Mouse (Mus musculus) liver, embryonic 11.5 days (tissue): ENCODE data around the gene Slc10a4. TPM values are rescaled to one million over a fixed set of nuclear protein-coding genes. Genes with fewer than 3 reads are reported as not detected.
"Not testable (repeated sequence)": the region's sequence is repeated elsewhere in the genome, so short reads cannot be mapped to it uniquely, and the experiment has no call there.

Experiments
- ATAC-seq: fragments of 200-750 bp; cut with Nextera tagmentation; replicated peaks from 2 replicates; pipeline ENCODE4 v1.8.0; 2017; ENCODE audit warnings: moderate number of reproducible peaks, mild to moderate bottlenecking, moderate TSS enrichment, moderate library complexity; ENCODE audit not compliant: low FRiP score
- DNase-seq: peaks from one replicate; pipeline ENCODE4 v3.0.0-alpha.2; 2017; ENCODE audit warnings: low spot score
- H3K27ac ChIP-seq: fragments of 300-500 bp; sonication (generic); 2 replicates; pipeline ENCODE4 v1.5.1; 2014; ENCODE audit warnings: mild to moderate bottlenecking, low read depth, low read length, control low read depth
- H3K27me3 ChIP-seq: fragments of 300-500 bp; sonication (generic); replicated peaks from 2 replicates; pipeline ENCODE4 v1.6.1; 2014; ENCODE audit warnings: low read length, mixed read lengths; ENCODE audit not compliant: control insufficient read depth, insufficient read depth
- H3K36me3 ChIP-seq: fragments of 300-500 bp; sonication (generic); 2 replicates; pipeline ENCODE4 v1.6.1; 2014; ENCODE audit warnings: mild to moderate bottlenecking, low read length, moderate library complexity, mixed read lengths; ENCODE audit not compliant: control insufficient read depth, insufficient read depth
- H3K4me1 ChIP-seq: fragments of 300-500 bp; sonication (generic); replicated peaks from 2 replicates; pipeline ENCODE4 v1.6.1; 2014; ENCODE audit warnings: low read length, mixed read lengths; ENCODE audit not compliant: control insufficient read depth, insufficient read depth
- H3K4me2 ChIP-seq: fragments of 300-500 bp; sonication (generic); 2 replicates; pipeline ENCODE4 v1.6.1; 2014; ENCODE audit warnings: mild to moderate bottlenecking, control low read depth, moderate library complexity
- H3K4me3 ChIP-seq: fragments of 300-500 bp; sonication (generic); 2 replicates; pipeline ENCODE4 v1.5.1; 2014; ENCODE audit warnings: low read depth, low read length, control low read depth
- H3K9ac ChIP-seq: fragments of 300-500 bp; sonication (generic); 2 replicates; pipeline ENCODE4 v1.6.1; 2014; ENCODE audit warnings: low read depth, low read length, control low read depth
- H3K9me3 ChIP-seq: fragments of 300-500 bp; sonication (generic); 2 replicates; pipeline ENCODE4 v1.6.1; 2016; ENCODE audit warnings: low read length, inconsistent platforms, mixed read lengths; ENCODE audit not compliant: control insufficient read depth
- WGBS: fragments of 180-500 bp; shearing (Covaris S2); extraction: QIAGEN DNeasy Blood & Tissue Kit; methylation state at CpG from one replicate; pipeline ENCODE4 v1.1.7; 2014; 5-methylcytosine and 5-hydroxymethylcytosine counted together
- polyA plus RNA-seq: library from polyadenylated mRNA; unstranded; fragments of >200 nt; fragmentation: Nextera tagmentation; extraction: Ambion mirVana; gene quantifications from 2 replicates; pipeline ENCODE4 v1.2.1, GENCODE M21; 2014

Slc10a4 gene
- polyA plus RNA-seq, 1 experiment from 2014 or later = 0.37 TPM

GRCm38 (mm10) chr5:73007582-73007959, 888 bp downstream of the Slc10a4 start:
- H3K4me1 ChIP-seq = no peaks in the 10 kb centered on the region
- H3K9ac ChIP-seq = no peak overlapping the region
- peaks cover 35% of the 10 kb centered on the region for H3K27me3 ChIP-seq
- H3K4me3 ChIP-seq = peak overlapping the region; percentile 43; the same call in 1 of the 2 replicates
- H3K27ac ChIP-seq = no peak overlapping the region
- WGBS = 39% methylated on average over 5 of the region's 5 CpGs
- DNase-seq (no peak), ATAC-seq (no peak)
- no peak overlapping the region for H3K4me2 ChIP-seq
- no peaks in the 10 kb centered on the region for H3K9me3 ChIP-seq
- no peaks in the 10 kb centered on the region for H3K36me3 ChIP-seq

- H3K4me1 ChIP-seq, H3K4me2 ChIP-seq, H3K9me3 ChIP-seq, H3K9ac ChIP-seq, DNase-seq, H3K36me3 ChIP-seq, H3K4me3 ChIP-seq, H3K27ac ChIP-seq: not testable (repeated sequence)
- 0 out of 2 replicates have a peak, but pooled peaks have one; percentile 43 for ATAC-seq
- WGBS = 37% methylated on average over 8 of the region's 8 CpGs
- H3K27me3 ChIP-seq = peaks cover 41% of the 10 kb centered on the region
Observed at GRCm38 (mm10) chr5:73008230-73008629, 1.5 kb downstream of the Slc10a4 start.

- not testable (repeated sequence) for H3K4me2 ChIP-seq, H3K4me1 ChIP-seq, H3K4me3 ChIP-seq, ATAC-seq, DNase-seq, H3K9me3 ChIP-seq, H3K36me3 ChIP-seq, H3K27ac ChIP-seq, H3K9ac ChIP-seq
- peaks cover 49% of the 10 kb centered on the region for H3K27me3 ChIP-seq
- WGBS = 86% methylated on average over 13 of the region's 16 CpGs
Observed at GRCm38 (mm10) chr5:73011806-73012205, 5.1 kb downstream of the Slc10a4 start.

GRCm38 (mm10) chr5:73012884-73013610, 6.4 kb downstream of the Slc10a4 start:
- H3K4me1 ChIP-seq, H3K36me3 ChIP-seq, H3K9ac ChIP-seq, H3K9me3 ChIP-seq, H3K27ac ChIP-seq: not testable (repeated sequence)
- H3K27me3 ChIP-seq = peaks cover 39% of the 10 kb centered on the region
- 24% methylated on average over 25 of the region's 27 CpGs for WGBS
- DNase-seq (peak; percentile 39), ATAC-seq (peak; percentile 15; the same call in 1 of the 2 replicates)
- peak overlapping the region; percentile 64 for H3K4me2 ChIP-seq
- peak overlapping the region; percentile 40 for H3K4me3 ChIP-seq

- Histone ChIP-seq H3K27me3 (peaks cover 33% of the 10 kb centered on the region), H3K4me3 (peak overlapping the region; percentile 40), H3K4me2 (peak overlapping the region; percentile 64)
- not testable (repeated sequence) for DNase-seq, H3K9ac ChIP-seq, H3K9me3 ChIP-seq, H3K4me1 ChIP-seq, H3K36me3 ChIP-seq, H3K27ac ChIP-seq
- WGBS = 3% methylated on average over 41 of the region's 65 CpGs
- ATAC-seq = peak; percentile 34; the same call in 1 of the 2 replicates
Observed at GRCm38 (mm10) chr5:73013611-73014287, 7.1 kb downstream of the Slc10a4 start.

- no peaks in the 10 kb centered on the region for H3K9me3 ChIP-seq
- WGBS = 56% methylated on average over 9 of the region's 9 CpGs
- peaks cover 3% of the 10 kb centered on the region; the same call in 1 of the 2 replicates for H3K4me1 ChIP-seq
- DNase-seq = no peak
- no peak overlapping the region for H3K27ac ChIP-seq
- no peak overlapping the region for H3K9ac ChIP-seq
- peaks cover 33% of the 10 kb centered on the region for H3K27me3 ChIP-seq
- H3K36me3 ChIP-seq = no peaks in the 10 kb centered on the region
- ATAC-seq = no peak
- H3K4me3 ChIP-seq = no peak overlapping the region
- H3K4me2 ChIP-seq = no peak overlapping the region
Observed at GRCm38 (mm10) chr5:73014745-73015144, 8.1 kb downstream of the Slc10a4 start.

- no peaks in the 10 kb centered on the region for H3K9me3 ChIP-seq
- H3K4me3 ChIP-seq = no peak overlapping the region
- ATAC-seq = no peak
- WGBS = 92% methylated on average over 13 of the region's 13 CpGs
- no peak overlapping the region for H3K27ac ChIP-seq
- no peak for DNase-seq
- 0 out of 2 replicates have a peak, but pooled peaks cover 2% of the 10 kb centered on the region for H3K36me3 ChIP-seq
- H3K4me1 ChIP-seq = no peaks in the 10 kb centered on the region
- H3K9ac ChIP-seq = no peak overlapping the region
- no peaks in the 10 kb centered on the region for H3K27me3 ChIP-seq
- no peak overlapping the region for H3K4me2 ChIP-seq
Observed at GRCm38 (mm10) chr5:73023801-73024200, 17.1 kb downstream of the Slc10a4 start.

- WGBS = 65% methylated on average over 13 of the region's 13 CpGs
- Histone ChIP-seq H3K9me3 (no peaks in the 10 kb centered on the region), H3K4me1 (no peaks in the 10 kb centered on the region), H3K9ac (no peak overlapping the region), H3K4me2 (no peak overlapping the region), H3K27ac (no peak overlapping the region), H3K27me3 (no peaks in the 10 kb centered on the region), H3K4me3 (no peak overlapping the region), H3K36me3 (peaks cover 16% of the 10 kb centered on the region)
- ATAC-seq (no peak), DNase-seq (no peak)
Observed at GRCm38 (mm10) chr5:73028646-73029045, 22.0 kb downstream of the Slc10a4 start.
